Mouse (Mus musculus) heart, postnatal 25 days (tissue): Measurements from ENCODE around the gene Tnrc6b. TPM values are rescaled to one million over a fixed set of nuclear protein-coding genes. Genes with fewer than 3 reads are reported as not detected.
"Not testable (repeated sequence)": the region's sequence is repeated elsewhere in the genome, so short reads cannot be mapped to it uniquely, and the experiment has no call there.

ENCODE experiments used
- DNase-seq: peaks from one replicate; pipeline ENCODE4 v3.0.0; 2022; ENCODE audit warnings: low spot score
- intact Hi-C: fragments of 180-260 bp; cut with DNase I; formaldehyde crosslinking; loops from one replicate; pipeline ENCODE4 v1.15.1; 2025
- total RNA-seq, 2 experiments: library from RNA; stranded (reverse); gene quantifications; 2 replicates each; pipeline ENCODE4 v1.2.3; 2021

Tnrc6b gene
- total RNA-seq, 2 experiments from 2014 or later = 48.4 to 53.0 TPM

DNA sequence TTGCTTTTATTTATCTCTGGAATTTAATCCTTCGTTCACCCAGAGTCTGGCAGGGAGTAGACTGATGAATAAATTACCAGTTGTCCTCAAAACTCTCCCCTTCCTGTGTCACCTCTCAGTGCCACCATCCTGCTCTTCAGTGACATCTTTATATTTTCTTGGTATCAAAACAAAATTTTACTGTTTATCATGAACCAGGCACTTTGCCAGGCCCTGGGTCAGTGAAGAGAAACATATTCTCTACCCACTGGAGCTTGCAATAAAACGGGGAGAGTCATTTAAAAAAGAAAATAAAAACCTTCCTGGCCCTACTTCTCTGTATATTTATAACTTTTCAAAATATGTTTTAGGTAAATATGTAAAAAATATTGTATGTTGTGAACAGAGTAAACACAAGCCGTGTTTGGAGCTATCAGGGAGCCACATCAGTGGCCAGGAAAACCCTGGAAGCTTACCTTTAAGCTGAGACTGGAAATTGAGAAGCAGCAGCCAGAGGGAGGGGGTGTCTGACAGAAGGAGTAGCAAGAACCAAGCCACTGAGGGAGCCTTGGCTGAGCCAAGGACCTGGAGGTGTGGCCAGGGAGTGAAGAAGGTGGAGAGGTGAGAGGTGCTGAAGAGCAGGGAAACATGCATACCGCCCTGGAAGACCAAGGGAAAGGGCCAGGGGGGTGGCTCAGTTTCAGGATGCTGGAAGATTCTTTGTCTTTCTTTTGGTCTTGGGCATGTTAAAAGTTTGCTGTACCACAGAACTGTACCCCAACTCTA lies 21.3 kb downstream of the Tnrc6b start:
- no peak for DNase-seq
- intact Hi-C loops = no loop called here

- no peak for DNase-seq
- intact Hi-C loops = loop anchor here (5.0 kb wide), 1 partner anchor 47 kb away; no protein-coding TSS in a partner anchor
Observed at GRCm38 (mm10) chr15:80735300-80735699, 24.2 kb downstream of the Tnrc6b start.

GRCm38 (mm10) chr15:80735708-80736107 lies 24.6 kb downstream of the Tnrc6b start:
- DNase-seq = not testable (repeated sequence)
- intact Hi-C loops = loop anchor here (5.0 kb wide), 1 partner anchor 47 kb away; no protein-coding TSS in a partner anchor

DNA sequence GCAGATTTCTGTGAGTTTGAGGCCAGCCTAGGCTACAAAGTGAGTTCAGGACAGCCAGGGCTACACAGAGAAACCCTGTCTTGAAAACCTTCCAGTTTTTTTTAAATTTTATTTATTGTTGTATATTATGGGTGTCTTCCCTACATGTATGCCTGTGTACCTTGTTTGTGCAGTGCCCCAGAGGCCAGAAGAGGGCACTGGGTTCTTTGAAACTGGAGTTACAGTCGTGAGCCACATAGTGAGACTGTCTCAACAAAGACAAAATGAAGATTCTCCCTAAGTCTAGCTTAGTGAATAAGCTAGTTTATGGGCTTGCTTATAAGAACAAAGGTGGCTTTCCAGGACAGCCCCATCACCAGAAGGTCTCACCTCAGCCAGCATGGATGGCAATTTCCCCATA lies 25.4 kb downstream of the Tnrc6b start:
- intact Hi-C loops = loop anchor here (5.0 kb wide), 1 partner anchor 46 kb away; no protein-coding TSS in a partner anchor
- DNase-seq = no peak

DNA sequence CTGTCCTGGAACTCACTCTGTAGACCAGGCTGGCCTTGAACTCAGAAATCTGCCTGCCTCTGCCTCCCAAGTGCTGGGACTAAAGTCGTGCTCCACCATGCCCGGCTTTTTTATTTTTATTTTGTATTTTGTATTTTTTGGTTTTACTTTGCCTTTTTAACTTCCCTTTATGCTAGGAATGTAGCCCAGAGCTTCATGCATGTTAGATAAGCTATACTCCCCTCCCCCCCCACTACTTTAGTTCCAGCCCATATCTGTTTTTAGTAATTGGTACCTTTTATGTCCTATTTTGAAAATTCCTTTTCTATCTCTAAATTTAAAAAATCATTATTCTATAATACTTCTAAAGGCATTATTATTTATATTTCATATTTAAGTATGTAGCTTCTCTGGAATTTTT lies 27.1 kb downstream of the Tnrc6b start:
- DNase-seq = no peak
- intact Hi-C loops = loop anchor here (5.0 kb wide), 1 partner anchor 44 kb away; no protein-coding TSS in a partner anchor

GRCm38 (mm10) chr15:80739972-80740371 lies 28.9 kb downstream of the Tnrc6b start:
- no peak for DNase-seq
- intact Hi-C loops = loop anchor here (5.0 kb wide), 1 partner anchor 42 kb away; no protein-coding TSS in a partner anchor

DNA sequence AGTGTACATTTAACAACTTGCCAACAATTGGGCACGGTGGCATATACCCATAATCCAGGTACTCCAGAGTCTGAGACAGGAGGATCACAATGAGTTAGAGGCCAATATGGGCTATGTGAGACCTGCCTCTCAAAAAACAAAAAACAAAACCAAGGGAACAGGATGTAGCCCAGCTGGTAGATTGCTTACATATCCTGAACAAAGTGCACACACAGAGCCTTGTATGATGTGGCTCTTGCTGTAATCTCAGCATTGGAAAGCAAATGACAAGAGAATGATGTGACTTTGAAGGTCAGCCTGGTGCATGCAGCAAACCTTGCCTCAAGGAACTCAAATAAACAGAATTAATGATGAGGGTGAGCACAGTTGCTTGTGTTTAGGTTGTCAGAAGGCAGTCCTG lies 30.7 kb downstream of the Tnrc6b start:
- intact Hi-C loops = no loop called here
- no peak for DNase-seq

GRCm38 (mm10) chr15:80742991-80743474 lies 31.9 kb downstream of the Tnrc6b start:
- DNase-seq = no peak
- intact Hi-C loops = no loop called here

DNA sequence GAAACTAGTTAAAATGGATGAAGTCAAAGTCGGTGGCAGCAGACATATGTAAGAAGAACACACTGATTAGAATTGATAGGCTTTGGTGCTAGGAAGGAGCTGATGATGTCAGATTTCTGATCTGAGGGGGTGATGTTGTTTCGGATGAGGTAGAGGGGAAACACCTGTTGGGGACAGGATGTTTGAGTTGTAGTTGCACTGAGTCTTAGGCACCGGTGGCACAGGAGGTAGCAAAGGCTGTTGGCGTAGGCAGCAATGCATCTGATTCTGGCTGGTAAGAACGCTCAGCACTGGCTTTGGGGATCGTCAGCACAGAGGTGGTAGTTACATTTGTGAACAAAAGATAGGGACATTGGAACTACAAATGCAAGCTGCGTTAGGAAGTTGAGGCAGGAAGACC lies 32.5 kb downstream of the Tnrc6b start:
- intact Hi-C loops = no loop called here
- no peak for DNase-seq

DNA sequence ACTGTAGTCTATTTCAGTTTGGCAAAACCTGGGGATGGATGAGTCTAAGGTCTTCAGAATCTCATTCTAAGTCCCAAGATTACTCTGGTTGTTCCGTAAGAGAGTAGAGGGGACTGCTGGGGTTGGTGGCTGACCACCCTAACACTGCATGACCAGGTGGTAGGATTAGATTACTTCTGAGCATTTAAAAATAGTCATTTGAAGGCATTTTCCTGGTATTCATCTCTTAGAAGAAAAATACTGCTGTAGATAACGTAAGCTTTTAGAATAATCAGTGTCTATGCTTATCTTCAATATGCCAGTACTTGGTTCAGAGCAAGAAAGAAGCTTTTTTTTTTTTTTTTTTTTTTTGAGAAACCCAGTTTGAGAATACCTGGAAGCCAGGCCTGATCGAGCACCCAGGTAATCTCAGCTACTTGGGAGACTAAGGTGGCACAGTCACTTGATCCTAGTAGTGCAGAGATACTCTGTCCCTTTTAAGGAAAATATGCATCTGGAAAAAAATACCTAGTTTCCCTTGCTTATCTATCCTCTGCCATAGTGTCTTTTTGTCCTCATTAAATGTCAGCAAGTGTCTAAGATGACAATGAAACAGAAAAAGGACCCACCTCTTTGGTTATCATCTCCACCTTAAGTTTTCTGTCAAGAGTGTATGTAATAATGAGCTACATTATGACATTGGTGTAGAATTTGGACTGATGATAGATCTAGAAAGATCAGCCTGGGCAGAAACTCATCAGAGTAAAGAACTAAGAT lies 33.7 kb downstream of the Tnrc6b start:
- no peak for DNase-seq
- intact Hi-C loops = no loop called here

DNA sequence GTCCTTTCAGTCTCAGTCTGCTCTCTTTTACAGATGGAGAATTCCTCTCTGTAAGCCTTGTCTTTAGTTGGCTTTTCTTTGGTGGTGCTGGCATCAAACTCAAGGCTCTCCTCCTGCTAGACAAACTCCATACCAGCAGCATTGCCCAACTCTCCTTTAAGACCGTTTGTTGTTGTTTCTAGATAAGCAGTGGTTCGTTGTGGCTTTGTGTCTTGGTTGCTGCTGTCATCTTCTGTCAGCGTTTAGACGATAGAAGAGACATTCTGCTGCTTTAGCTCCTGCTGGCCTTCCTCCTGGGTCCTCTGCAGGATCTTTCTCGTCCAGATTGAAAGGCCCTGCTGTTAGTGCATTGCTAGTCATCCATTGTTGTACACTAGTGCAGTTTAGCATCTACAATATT lies 37.9 kb downstream of the Tnrc6b start:
- DNase-seq = no peak
- intact Hi-C loops = no loop called here

- DNase-seq = no peak
- intact Hi-C loops = no loop called here
Observed at GRCm38 (mm10) chr15:80753351-80753750, 42.2 kb downstream of the Tnrc6b start.

GRCm38 (mm10) chr15:80754103-80754502 lies 43.0 kb downstream of the Tnrc6b start:
- intact Hi-C loops = no loop called here
- no peak for DNase-seq

GRCm38 (mm10) chr15:80759451-80759850 lies 48.3 kb downstream of the Tnrc6b start:
- intact Hi-C loops = no loop called here
- DNase-seq = no peak

GRCm38 (mm10) chr15:80760504-80760903 lies 49.4 kb downstream of the Tnrc6b start:
- intact Hi-C loops = no loop called here
- no peak for DNase-seq

- intact Hi-C loops = no loop called here
- DNase-seq = no peak
Observed at GRCm38 (mm10) chr15:80760935-80761334, 49.8 kb downstream of the Tnrc6b start.

DNA sequence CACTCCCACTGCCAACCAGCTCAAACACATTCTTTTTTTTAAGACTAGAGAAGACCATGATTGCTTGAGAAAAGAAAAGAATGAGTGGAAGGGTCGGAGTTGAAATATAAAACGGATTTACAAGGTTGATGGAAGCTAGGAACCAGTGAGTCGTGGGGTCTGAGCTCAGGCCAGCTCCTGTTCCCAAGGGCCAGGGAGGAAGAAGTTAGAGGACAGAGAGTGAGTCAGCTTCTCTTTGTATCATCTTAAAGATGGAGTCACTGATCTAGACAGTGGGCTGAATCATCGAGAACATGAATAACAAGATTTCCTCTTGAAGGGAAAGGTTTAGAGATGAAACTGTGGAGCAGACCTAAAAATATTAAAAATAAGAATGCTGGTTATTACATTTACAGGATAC lies 51.5 kb downstream of the Tnrc6b start:
- no peak for DNase-seq
- intact Hi-C loops = no loop called here

DNA sequence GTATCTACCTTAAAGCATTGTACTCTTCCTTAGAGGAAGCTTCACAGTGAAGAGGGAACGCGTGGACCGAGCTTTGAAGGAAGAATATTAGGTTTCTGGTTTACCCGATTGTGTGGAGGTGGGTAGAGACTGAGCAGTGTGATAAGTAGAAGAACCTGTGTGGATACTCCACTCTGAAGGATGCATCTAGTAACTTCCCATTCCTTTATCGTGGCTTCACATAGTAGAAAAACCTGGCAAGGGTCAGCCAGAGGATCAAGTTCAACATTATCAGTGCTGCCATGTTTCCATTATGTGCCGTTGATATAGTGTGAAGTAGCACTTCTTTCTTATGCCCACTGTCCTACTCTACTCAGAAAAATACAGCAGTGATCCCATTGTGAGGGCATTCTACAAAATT lies 53.6 kb downstream of the Tnrc6b start:
- no peak for DNase-seq
- intact Hi-C loops = no loop called here

DNA sequence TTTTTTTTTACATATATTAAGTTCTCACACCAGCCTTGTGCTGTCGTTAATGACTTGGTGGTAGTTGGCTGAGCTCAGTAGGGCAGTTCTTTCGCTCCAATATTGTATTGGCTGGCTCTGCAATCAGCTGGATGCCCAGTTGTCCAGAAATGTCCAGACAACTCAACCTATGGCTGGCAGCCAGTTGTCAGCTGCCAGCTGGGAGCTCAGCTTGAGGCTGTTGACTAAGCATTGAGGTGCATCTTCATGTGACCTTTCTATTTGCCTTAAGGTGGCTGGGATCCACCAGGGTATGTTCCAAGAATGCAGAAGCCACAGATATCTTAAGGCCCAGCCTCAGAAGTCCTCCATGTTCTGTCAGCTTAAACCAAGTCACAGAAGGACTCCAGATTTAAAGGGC lies 54.3 kb downstream of the Tnrc6b start:
- DNase-seq = no peak
- intact Hi-C loops = no loop called here

DNA sequence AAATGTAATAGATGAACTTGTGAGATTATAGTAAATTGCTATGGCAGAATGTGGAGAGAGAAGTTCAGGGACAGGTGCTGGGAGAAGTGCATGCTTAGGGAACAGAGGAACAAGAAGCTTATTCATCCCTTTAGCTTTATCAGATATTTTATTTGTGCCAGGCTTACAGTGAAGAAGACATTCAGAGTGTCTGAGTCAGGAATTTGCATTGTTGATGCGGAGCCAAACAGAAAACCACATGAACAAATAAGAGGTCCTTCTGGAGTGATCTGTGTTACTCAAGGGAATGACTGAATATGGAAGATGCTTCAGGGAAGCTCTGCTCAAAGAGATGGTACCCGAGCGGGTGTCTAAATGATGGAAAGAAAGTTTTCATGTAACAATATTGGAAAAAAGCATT lies 57.1 kb downstream of the Tnrc6b start:
- DNase-seq = no peak
- intact Hi-C loops = no loop called here

- no peak for DNase-seq
- intact Hi-C loops = no loop called here
Observed at GRCm38 (mm10) chr15:80771926-80772441, 60.9 kb downstream of the Tnrc6b start.
